Mouse (Mus musculus) hindbrain, embryonic 16.5 days (tissue): ENCODE data around the gene Dkkl1. TPM values are rescaled to one million over a fixed set of nuclear protein-coding genes. Genes with fewer than 3 reads are reported as not detected.
"Not testable (repeated sequence)": the region's sequence is repeated elsewhere in the genome, so short reads cannot be mapped to it uniquely, and the experiment has no call there.

Experiments
- ATAC-seq: fragments of 200-750 bp; cut with Nextera tagmentation; 2 replicates; pipeline ENCODE4 v1.8.0; 2017; ENCODE audit warnings: moderate TSS enrichment, moderate library complexity
- H3K27ac ChIP-seq: fragments of 300-500 bp; sonication (generic); 2 replicates; pipeline ENCODE4 v1.5.1; 2014; ENCODE audit warnings: low read depth, mild to moderate bottlenecking, control low read depth, low read length, moderate library complexity
- H3K27me3 ChIP-seq: fragments of 300-500 bp; sonication (generic); replicated peaks from 2 replicates; pipeline ENCODE4 v1.6.1; 2014; ENCODE audit warnings: low read length; ENCODE audit not compliant: control insufficient read depth, insufficient read depth
- H3K36me3 ChIP-seq: fragments of 300-500 bp; sonication (generic); 2 replicates; pipeline ENCODE4 v1.6.1; 2014; ENCODE audit warnings: mild to moderate bottlenecking, low read length, moderate library complexity, mixed read lengths; ENCODE audit not compliant: control insufficient read depth, insufficient read depth
- H3K4me1 ChIP-seq: fragments of 300-500 bp; sonication (generic); 2 replicates; pipeline ENCODE4 v1.6.1; 2014; ENCODE audit warnings: low read depth, low read length; ENCODE audit not compliant: control insufficient read depth, insufficient read depth
- H3K4me2 ChIP-seq: fragments of 300-500 bp; sonication (generic); 2 replicates; pipeline ENCODE4 v1.6.1; 2014; ENCODE audit warnings: mild to moderate bottlenecking, low read length, control low read depth, moderate library complexity
- H3K4me3 ChIP-seq: fragments of 300-500 bp; sonication (generic); 2 replicates; pipeline ENCODE4 v1.5.1; 2014; ENCODE audit warnings: mild to moderate bottlenecking, low read length, control low read depth, moderate library complexity
- H3K9ac ChIP-seq: fragments of 300-500 bp; sonication (generic); 2 replicates; pipeline ENCODE4 v1.6.1; 2014; ENCODE audit warnings: low read depth, mild to moderate bottlenecking, control low read depth, low read length, moderate library complexity
- H3K9me3 ChIP-seq: fragments of 300-500 bp; sonication (generic); 2 replicates; pipeline ENCODE4 v1.6.1; 2014; ENCODE audit warnings: mild to moderate bottlenecking, low read length, moderate library complexity; ENCODE audit not compliant: control insufficient read depth
- WGBS: fragments of 180-500 bp; shearing (Covaris S2); extraction: QIAGEN DNeasy Blood & Tissue Kit; methylation state at CpG from one replicate; pipeline ENCODE4 v1.1.7; 2014; 5-methylcytosine and 5-hydroxymethylcytosine counted together
- polyA plus RNA-seq: library from polyadenylated mRNA; unstranded; fragments of >200 nt; fragmentation: Nextera tagmentation; extraction: Ambion mirVana; gene quantifications from 2 replicates; pipeline ENCODE4 v1.2.1, GENCODE M21; 2015

The Dkkl1 gene
- polyA plus RNA-seq, 1 experiment from 2014 or later = 18.4 TPM

DNA sequence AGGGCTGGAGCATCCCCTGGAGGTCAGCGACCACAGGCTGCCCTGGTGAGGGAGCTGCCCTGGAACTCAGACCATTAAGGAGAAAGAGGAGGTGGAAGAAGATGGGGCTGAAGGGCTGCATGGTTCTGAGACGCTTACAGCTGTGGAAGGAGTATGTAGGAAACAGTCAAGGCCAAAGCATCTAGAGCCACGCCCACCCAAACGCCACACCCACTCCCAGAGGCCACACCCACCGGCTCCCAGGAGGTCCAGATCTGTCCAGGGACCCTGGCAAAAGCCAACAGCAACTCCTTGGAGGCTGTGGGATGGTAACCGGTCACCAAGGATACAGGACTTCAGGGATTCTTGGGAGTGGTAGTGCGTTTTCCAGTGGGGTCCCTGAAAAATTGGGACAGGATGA is 33.4 kb downstream of the Dkkl1 start:
- ATAC-seq = no peak
- H3K4me1 ChIP-seq = peaks cover 20% of the 10 kb centered on the region
- H3K4me3 ChIP-seq = no peak overlapping the region
- H3K27ac ChIP-seq = no peak overlapping the region
- H3K9me3 ChIP-seq = no peaks in the 10 kb centered on the region
- WGBS = 22% methylated on average over 7 of the region's 7 CpGs
- no peaks in the 10 kb centered on the region for H3K36me3 ChIP-seq
- H3K27me3 ChIP-seq = peaks cover 92% of the 10 kb centered on the region
- H3K9ac ChIP-seq = no peak overlapping the region
- H3K4me2 ChIP-seq = no peak overlapping the region

DNA sequence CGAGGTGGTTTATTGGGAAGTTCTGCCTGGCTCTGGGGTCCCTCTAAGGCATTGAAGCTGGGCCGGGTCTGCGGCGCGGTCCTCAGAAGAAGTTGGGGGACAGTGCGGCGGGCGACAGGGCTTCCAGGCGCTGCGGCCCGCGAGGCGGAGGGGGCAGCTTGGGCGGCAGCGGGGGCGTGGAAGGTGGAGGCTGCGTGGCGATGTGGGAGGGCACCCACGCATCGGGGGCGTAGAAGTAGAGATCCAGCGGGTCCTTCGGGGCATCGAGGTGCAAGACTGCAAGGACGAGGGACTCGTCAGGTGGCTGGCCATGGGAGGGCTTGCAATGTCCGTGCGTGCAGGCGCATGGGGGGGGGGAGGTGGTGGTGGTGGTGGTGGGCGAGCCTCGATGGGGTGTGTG is 35.6 kb downstream of the Dkkl1 start:
- H3K27ac ChIP-seq = no peak overlapping the region
- no peaks in the 10 kb centered on the region for H3K36me3 ChIP-seq
- H3K4me1 ChIP-seq = peaks cover 9% of the 10 kb centered on the region
- no peak for ATAC-seq
- peak overlapping the region; percentile 26 for H3K4me3 ChIP-seq
- H3K9ac ChIP-seq = no peak overlapping the region; the same call in 1 of the 2 replicates
- no peaks in the 10 kb centered on the region for H3K9me3 ChIP-seq
- 2% methylated on average over 31 of the region's 31 CpGs for WGBS
- H3K27me3 ChIP-seq = peaks cover 74% of the 10 kb centered on the region
- H3K4me2 ChIP-seq = peak overlapping the region; percentile 47

DNA sequence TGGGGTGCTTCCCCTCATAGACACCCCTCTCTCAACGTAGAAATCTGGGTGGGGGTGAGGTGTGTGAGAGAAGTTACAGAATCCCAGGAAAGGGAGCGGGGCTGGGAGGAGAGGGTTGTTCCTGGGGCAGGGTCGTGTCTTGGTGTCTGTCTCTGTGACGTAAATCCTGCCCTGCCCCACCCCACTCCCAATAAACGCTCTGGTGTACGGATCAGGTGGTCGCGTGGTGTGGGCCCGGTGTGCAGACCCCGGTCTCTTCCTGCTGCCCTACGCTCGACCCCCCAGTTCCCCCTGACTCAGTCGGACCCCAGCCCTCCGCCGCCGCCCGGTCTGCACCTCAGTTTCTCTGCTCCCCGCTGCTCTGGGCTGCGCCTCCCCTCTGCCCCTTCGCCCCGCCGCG is 36.0 kb downstream of the Dkkl1 start:
- 2% methylated on average over 23 of the region's 23 CpGs for WGBS
- ATAC-seq = no peak
- no peak overlapping the region for H3K9ac ChIP-seq
- H3K9me3 ChIP-seq = no peaks in the 10 kb centered on the region
- H3K4me2 ChIP-seq = peak overlapping the region; percentile 47
- peaks cover 71% of the 10 kb centered on the region for H3K27me3 ChIP-seq
- H3K4me3 ChIP-seq = peak overlapping the region; percentile 26; the same call in 1 of the 2 replicates
- H3K4me1 ChIP-seq = peaks cover 7% of the 10 kb centered on the region; the same call in 1 of the 2 replicates
- H3K36me3 ChIP-seq = no peaks in the 10 kb centered on the region
- no peak overlapping the region for H3K27ac ChIP-seq

DNA sequence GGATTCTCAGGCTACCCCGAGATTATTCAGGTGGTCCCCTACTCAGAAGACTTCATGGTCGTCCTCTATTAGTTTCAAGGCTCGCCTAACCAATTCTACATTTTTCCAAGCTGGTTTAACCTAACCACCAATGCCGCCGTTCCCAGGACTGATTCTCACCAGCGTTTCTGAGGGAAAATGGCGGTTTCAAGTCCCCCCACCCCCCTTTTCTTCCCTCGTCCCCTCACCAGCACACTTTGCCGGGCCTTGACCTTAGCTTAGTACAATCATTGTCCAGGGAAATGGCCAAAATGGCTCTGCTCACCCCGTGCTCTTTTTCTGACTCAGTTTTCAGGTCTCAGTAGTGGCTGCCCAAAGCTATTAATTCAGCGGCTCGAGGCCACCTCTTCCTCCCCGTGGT is 36.5 kb downstream of the Dkkl1 start:
- Histone ChIP-seq H3K27me3 (peaks cover 71% of the 10 kb centered on the region), H3K4me1 (peaks cover 7% of the 10 kb centered on the region; the same call in 1 of the 2 replicates), H3K36me3 (no peaks in the 10 kb centered on the region), H3K9ac (no peak overlapping the region), H3K9me3 (no peaks in the 10 kb centered on the region), H3K4me2 (no peak overlapping the region), H3K4me3 (no peak overlapping the region), H3K27ac (no peak overlapping the region)
- WGBS = 5% methylated on average over 13 of the region's 13 CpGs
- ATAC-seq = no peak

DNA sequence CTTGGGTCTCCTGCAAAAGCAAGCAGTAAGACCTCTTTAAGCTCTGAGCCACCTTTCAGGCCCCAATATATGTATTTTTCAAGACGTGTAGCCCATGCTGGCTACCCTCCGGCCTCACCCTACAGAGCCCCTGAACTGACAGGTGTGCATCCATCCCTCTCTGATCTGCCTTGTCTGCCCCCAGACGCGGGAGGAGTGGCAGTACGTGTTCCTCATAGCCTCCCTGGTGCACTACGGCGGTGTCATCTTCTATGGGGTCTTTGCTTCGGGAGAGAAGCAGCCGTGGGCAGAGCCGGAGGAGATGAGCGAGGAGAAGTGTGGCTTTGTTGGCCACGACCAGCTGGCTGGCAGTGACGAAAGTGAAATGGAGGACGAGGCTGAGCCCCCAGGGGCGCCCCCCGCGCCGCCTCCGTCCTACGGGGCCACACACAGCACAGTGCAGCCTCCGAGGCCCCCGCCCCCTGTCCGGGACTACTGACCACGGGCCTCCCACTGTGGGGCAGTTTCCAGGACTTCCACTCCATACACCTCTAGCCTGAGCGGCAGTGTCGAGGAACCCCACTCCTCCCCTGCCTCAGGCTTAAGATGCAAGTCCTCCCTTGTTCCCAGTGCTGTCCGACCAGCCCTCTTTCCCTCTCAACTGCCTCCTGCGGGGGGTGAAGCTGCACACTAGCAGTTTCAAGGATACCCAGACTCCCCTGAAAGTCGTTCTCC is 37.2 kb downstream of the Dkkl1 start:
- Histone ChIP-seq H3K4me1 (peaks cover 7% of the 10 kb centered on the region; the same call in 1 of the 2 replicates), H3K27me3 (peaks cover 70% of the 10 kb centered on the region), H3K4me2 (peak overlapping the region; percentile 34), H3K9me3 (no peaks in the 10 kb centered on the region), H3K36me3 (no peaks in the 10 kb centered on the region), H3K27ac (no peak overlapping the region), H3K9ac (peak overlapping the region; percentile 38), H3K4me3 (peak overlapping the region; percentile 12; the same call in 1 of the 2 replicates)
- WGBS = 3% methylated on average over 23 of the region's 29 CpGs
- no peak for ATAC-seq

DNA sequence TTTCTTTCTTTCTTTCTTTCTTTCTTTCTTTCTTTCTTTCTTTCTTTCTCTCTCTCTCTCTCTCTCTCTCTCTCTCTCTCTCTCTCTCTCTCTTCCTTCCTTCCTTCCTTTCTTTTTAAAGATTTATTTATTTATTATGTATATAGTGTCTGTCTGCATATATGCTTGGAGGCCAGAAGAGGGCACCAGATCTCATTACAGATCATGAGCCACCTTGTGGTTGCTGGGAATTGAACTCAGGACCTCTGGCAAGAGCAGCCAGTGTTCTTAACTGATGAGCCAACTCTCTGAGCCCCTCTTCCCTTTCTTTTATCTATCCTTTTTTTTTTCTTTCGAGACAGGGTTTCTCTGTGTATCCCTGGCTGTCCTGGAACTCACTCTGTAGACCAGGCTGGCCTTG is 38.2 kb downstream of the Dkkl1 start:
- not testable (repeated sequence) for H3K36me3 ChIP-seq, H3K9me3 ChIP-seq, H3K4me2 ChIP-seq, H3K4me3 ChIP-seq, H3K4me1 ChIP-seq, H3K27ac ChIP-seq, H3K9ac ChIP-seq, ATAC-seq
- WGBS = 56% methylated on average over 1 of the region's 1 CpGs
- H3K27me3 ChIP-seq = peaks cover 69% of the 10 kb centered on the region

DNA sequence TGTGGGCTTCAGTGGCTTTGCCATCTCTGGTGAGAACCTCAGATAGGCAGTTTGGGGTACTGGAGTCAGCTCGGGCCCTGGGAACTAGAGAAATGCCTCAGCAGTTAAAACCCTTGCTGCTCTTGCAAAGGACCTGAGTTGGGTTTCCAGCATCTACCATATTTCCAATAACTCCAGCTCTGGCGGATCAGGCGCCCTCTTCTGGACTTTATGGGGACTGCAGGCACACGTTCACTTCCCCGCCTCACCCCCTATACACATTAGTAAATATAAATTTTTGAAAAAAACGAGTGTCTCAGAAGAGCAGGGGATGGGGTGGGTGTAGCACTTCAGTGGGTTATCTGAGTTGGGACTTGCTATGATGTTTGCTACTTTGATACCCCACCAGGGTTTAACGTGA is 39.0 kb downstream of the Dkkl1 start:
- H3K27ac ChIP-seq = no peak overlapping the region
- WGBS = 59% methylated on average over 7 of the region's 7 CpGs
- peaks cover 13% of the 10 kb centered on the region; the same call in 1 of the 2 replicates for H3K4me1 ChIP-seq
- no peaks in the 10 kb centered on the region for H3K36me3 ChIP-seq
- H3K27me3 ChIP-seq = peaks cover 69% of the 10 kb centered on the region
- no peak overlapping the region for H3K4me3 ChIP-seq
- no peak overlapping the region for H3K4me2 ChIP-seq
- no peak for ATAC-seq
- no peaks in the 10 kb centered on the region for H3K9me3 ChIP-seq
- H3K9ac ChIP-seq = no peak overlapping the region

DNA sequence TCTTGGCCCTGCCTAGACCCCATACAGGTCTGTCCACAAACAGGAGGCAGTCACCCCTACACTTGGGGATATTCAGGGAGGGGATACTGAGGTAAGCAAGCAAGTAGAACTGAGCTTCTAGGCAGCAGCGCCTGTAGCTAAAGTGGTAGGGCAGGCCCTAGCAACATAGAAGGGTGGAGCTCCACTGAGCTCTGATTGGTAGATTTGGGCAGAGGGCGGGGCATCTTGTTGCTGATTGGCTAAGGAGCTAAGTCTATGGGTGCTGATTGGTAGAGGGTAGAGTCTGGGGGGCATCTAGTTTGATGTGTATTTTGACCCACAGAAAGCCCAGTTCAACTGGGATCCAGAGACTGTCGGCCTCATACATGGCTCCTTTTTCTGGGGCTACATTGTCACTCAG is 42.5 kb downstream of the Dkkl1 start:
- no peaks in the 10 kb centered on the region for H3K36me3 ChIP-seq
- H3K27ac ChIP-seq = no peak overlapping the region
- ATAC-seq = no peak
- H3K9ac ChIP-seq = no peak overlapping the region
- H3K27me3 ChIP-seq = peaks cover 66% of the 10 kb centered on the region
- H3K9me3 ChIP-seq = no peaks in the 10 kb centered on the region
- H3K4me2 ChIP-seq = no peak overlapping the region
- no peak overlapping the region for H3K4me3 ChIP-seq
- 91% methylated on average over 3 of the region's 3 CpGs for WGBS
- H3K4me1 ChIP-seq = peaks cover 11% of the 10 kb centered on the region; the same call in 1 of the 2 replicates

DNA sequence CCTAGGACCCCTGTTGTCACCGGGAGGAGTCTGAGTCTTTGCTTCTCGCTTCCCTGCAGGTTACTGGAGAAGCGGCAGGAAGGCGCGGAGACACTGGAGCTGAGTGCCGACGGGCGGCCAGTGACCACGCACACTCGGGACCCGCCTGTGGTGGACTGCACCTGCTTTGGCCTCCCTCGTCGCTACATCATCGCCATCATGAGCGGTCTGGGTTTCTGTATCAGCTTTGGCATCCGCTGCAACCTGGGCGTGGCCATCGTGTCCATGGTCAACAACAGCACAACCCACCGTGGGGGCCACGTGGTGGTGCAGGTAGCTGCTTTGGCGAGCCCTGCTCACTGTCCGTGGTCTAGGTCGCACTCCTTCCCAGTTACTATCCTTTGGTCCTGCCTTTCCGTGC is 43.3 kb downstream of the Dkkl1 start:
- H3K27me3 ChIP-seq = peaks cover 67% of the 10 kb centered on the region

More for the DNA sequence above, 43.3 kb downstream of the Dkkl1 start:
- ATAC-seq = no peak
- H3K27ac ChIP-seq = no peak overlapping the region
- peak overlapping the region; percentile 24 for H3K4me3 ChIP-seq
- peaks cover 15% of the 10 kb centered on the region for H3K4me1 ChIP-seq
- peak overlapping the region; percentile 46 for H3K4me2 ChIP-seq
- H3K9me3 ChIP-seq = no peaks in the 10 kb centered on the region
- WGBS = 5% methylated on average over 24 of the region's 24 CpGs
- H3K9ac ChIP-seq = no peak overlapping the region; the same call in 1 of the 2 replicates
- H3K36me3 ChIP-seq = no peaks in the 10 kb centered on the region
